Mouse (Mus musculus) layer of hippocampus, adult 6 months (tissue): ENCODE measurements around the gene Gm49391. TPM values are rescaled to one million over a fixed set of nuclear protein-coding genes. Genes with fewer than 3 reads are reported as not detected.

ENCODE experiments used
- long read RNA-seq, 2 experiments: library from polyadenylated mRNA; unstranded; transcript quantifications; one replicate each; pipeline ENCODE4 v2.0.0; 2019 to 2020
- polyA plus RNA-seq: library from polyadenylated mRNA; unstranded; fragments of <200 nt; fragmentation: Nextera tagmentation; gene quantifications from 2 replicates; pipeline ENCODE4 v1.2.3, GENCODE M21; 2021

Gm49391 gene
- 0.69 and 1.3 TPM in 2 replicates for polyA plus RNA-seq
- long read RNA-seq, experiment 1: 0 reads
- long read RNA-seq, experiment 2, partial matches to known transcripts: 0 of 1 reads
- long read RNA-seq, experiment 2, other reads (novel, unspliced or antisense): 1 of 1 reads

GRCm38 (mm10) chr13:60936500-60936901 lies at the start of gene Gm49391, which contains the start of gene Ctla2a:
Gm49391 (minus strand) TSS chr13:60936571.
Ctla2a (minus strand) TSS chr13:60936625.

DNA sequence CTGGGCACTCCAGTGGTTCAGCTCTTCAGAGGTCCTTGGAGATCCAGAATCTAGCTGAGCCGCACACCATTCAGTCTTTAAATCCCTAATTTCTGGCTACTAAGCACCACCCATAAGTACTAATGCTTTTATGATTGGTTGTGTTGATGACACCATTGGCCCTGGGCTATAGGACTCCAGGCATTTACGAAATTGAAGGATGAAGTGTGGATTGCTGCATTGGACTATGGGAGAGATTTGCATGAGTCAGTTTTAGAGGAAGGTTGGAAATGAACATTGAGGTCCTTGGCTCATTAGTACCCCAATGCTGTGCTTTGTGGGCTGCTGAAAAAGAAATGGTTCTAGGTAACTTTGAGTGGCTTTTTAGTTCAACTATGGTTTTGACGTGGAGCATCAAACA lies 5.5 kb upstream of the Gm49391 start, which contains the start of gene Tpbpa:
Tpbpa (minus strand) TSS at position 101 of the 400 bp plus-strand sequence.

DNA sequence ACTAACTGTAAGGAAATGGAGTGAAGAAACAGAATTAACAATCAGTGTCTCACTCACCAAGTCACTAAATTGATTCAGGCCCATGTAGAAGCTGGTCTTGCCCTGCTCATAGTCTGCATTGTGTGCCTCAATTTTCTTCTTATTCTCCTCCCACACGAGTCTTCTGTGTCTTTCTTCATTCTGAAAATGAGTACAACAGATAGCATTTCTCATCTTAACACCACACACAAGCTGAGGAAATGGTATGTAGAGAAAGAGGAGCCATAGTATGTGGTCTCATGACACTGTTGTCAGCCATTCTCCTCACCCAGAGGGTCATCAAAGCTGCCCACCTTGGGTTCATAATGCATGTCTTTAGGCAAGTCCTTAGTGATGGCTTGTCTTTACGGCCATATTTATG lies 881 bp downstream of the Gm49391 start, which contains the start of gene Gm49393:
Gm49393 (minus strand) TSS at position 101 of the 400 bp plus-strand sequence.

DNA sequence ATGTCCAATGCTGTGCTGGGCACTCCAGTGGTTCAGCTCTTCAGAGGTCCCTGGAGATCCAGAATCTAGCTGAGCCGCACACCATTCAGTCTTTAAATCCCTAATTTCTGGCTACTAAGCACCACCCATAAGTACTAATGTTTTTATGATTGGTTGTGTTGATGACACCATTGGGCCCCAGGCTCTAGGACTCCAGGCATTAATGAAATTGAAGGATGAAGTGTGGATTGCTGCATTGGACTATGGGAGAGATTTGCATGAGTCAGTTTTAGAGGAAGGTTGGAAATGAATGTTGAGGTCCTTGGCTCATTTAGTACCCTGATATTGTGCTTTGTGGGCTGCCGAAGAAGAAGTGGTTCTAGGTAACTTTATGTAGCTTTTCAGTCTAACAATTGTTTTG lies 31.6 kb downstream of the Gm49391 start, which contains the start of gene Tpbpb:
Tpbpb (minus strand) TSS at position 101 of the 400 bp plus-strand sequence.

DNA sequence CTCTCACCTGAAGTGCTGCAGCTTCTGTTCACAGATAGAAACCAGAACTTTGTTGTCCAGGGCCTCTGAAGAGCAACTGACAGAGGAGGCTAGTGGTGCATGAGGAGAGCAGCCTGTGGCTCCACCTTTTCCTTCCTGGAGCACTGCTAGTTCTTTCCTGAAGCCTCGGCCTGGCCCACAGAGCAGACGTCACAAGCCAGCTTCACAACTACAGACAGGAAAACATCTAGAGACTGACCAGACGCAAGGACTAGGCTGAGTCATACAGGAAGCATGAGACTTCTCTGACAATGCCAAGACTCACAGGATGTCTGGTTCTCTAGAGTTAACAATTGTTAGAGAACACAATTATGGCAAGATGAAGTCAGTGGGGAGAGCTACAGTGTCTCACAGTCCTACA lies 39.0 kb downstream of the Gm49391 start, which contains the start of gene Ctla2b:
Ctla2b (minus strand) TSS at position 120 of the 400 bp plus-strand sequence.

GRCm38 (mm10) chr13:60896794-60897193 lies 39.6 kb downstream of the Gm49391 start, which contains the start of gene Gm49392:
Gm49392 (minus strand) TSS chr13:60896894.

DNA sequence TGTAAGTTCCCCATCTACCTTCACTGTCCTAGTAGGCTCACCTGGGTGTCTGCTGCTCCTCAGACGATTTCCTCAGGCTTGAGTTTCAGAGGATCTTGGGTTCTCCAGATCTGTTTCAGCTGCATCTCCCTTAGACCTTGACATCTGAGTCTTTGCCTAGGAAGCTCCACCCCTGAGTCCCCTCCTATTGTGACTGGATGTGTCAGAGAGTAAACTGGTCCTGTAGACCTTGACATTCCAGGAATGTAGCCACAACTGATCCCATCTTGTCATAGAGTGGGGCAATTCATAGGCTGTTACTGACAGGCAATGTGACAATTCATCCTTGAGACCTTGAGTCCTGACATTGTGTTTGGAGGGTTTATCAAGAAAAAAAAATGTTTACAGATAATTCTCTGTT lies 72.1 kb downstream of the Gm49391 start, which contains the start of gene 4930486L24Rik:
4930486L24Rik (minus strand) TSS at position 195 of the 400 bp plus-strand sequence.

Other genes with a start within 250 kb of the Gm49391 start
- not detected in 2 replicates for gene BC051665, start 150.2 kb downstream of the Gm49391 start, polyA plus RNA-seq
- not detected in 2 replicates for gene Ctsll3, start 133.7 kb downstream of the Gm49391 start, polyA plus RNA-seq
- gene 4930486L24Rik, start 72.1 kb downstream of the Gm49391 start, polyA plus RNA-seq: 0.10 and 0.21 TPM in 2 replicates
- not detected in 2 replicates for gene Gm49392, start 39.7 kb downstream of the Gm49391 start, polyA plus RNA-seq
- gene Ctla2b, start 39.1 kb downstream of the Gm49391 start, polyA plus RNA-seq: 0.67 and 0.69 TPM in 2 replicates
- not detected in 2 replicates for gene Tpbpb, start 31.7 kb downstream of the Gm49391 start, polyA plus RNA-seq
- not detected in 2 replicates for gene Gm49393, start 981 bp downstream of the Gm49391 start, polyA plus RNA-seq
- 10.7 and 14.2 TPM in 2 replicates for gene Ctla2a, start 54 bp upstream of the Gm49391 start, polyA plus RNA-seq
- not detected in 2 replicates for gene Tpbpa, start 5.4 kb upstream of the Gm49391 start, polyA plus RNA-seq
- gene Ctsj, start 69.4 kb upstream of the Gm49391 start, polyA plus RNA-seq: not detected in 2 replicates
- not detected in 2 replicates for gene Ctsq, start 104.1 kb upstream of the Gm49391 start, polyA plus RNA-seq
- gene Ctsr, start 227.7 kb upstream of the Gm49391 start, polyA plus RNA-seq: not detected in 2 replicates